Mouse (Mus musculus): ENCODE measurements around the gene Rnf114.
A peak's percentile ranks its signal among the peaks of the same experiment; 100 is the strongest.

Gene Rnf114

GRCm38 (mm10) chr2:167505127-167505526 lies 12.7 kb downstream of the Rnf114 start:
- DNase-seq (ENCODE audit: low spot score): no peak

- DNase-seq (ENCODE audit: low spot score): no peak
These were observed 14.3 kb downstream of the Rnf114 start for GRCm38 (mm10) chr2:167506546-167507260.

GRCm38 (mm10) chr2:167507719-167508385 lies 15.4 kb downstream of the Rnf114 start:
- no peak for DNase-seq (ENCODE audit: low spot score)

GRCm38 (mm10) chr2:167508569-167508968 lies 16.1 kb downstream of the Rnf114 start:
- DNase-seq (ENCODE audit: low spot score): no peak

- no peak for DNase-seq (ENCODE audit: low spot score)
These were observed 18.0 kb downstream of the Rnf114 start for GRCm38 (mm10) chr2:167510485-167510884.

- DNase-seq (ENCODE audit: low spot score): no peak
These were observed 19.9 kb downstream of the Rnf114 start for GRCm38 (mm10) chr2:167512365-167512764.

- no peak for DNase-seq (ENCODE audit: low spot score)
These were observed 20.5 kb downstream of the Rnf114 start for GRCm38 (mm10) chr2:167512970-167513369.

- no peak for DNase-seq (ENCODE audit: low spot score)
These were observed 22.2 kb downstream of the Rnf114 start for GRCm38 (mm10) chr2:167514641-167515040.

- no peak for DNase-seq (ENCODE audit: low spot score)
These were observed 23.2 kb downstream of the Rnf114 start for GRCm38 (mm10) chr2:167515688-167516087.

GRCm38 (mm10) chr2:167519606-167520252 lies 27.3 kb downstream of the Rnf114 start:
- DNase-seq (ENCODE audit: low spot score): no peak

- DNase-seq (ENCODE audit: low spot score): peak; percentile 74
These were observed 35.8 kb downstream of the Rnf114 start for GRCm38 (mm10) chr2:167528278-167528677.

GRCm38 (mm10) chr2:167529935-167530513 lies 37.6 kb downstream of the Rnf114 start:
- no peak for DNase-seq (ENCODE audit: low spot score)

GRCm38 (mm10) chr2:167530536-167530935 lies 38.1 kb downstream of the Rnf114 start:
- DNase-seq (ENCODE audit: low spot score): no peak

GRCm38 (mm10) chr2:167532131-167532530 lies 39.7 kb downstream of the Rnf114 start:
- peak; percentile 79 for DNase-seq (ENCODE audit: low spot score)

GRCm38 (mm10) chr2:167533880-167534279 lies 41.4 kb downstream of the Rnf114 start:
- no peak for DNase-seq (ENCODE audit: low spot score)

GRCm38 (mm10) chr2:167536320-167536945 lies 44.0 kb downstream of the Rnf114 start:
- no peak for DNase-seq (ENCODE audit: low spot score)

GRCm38 (mm10) chr2:167537476-167538297 lies 45.2 kb downstream of the Rnf114 start, which contains the start of gene Snai1:
Snai1 (plus strand) TSS chr2:167538195.
- peak; percentile 99 for DNase-seq (ENCODE audit: low spot score)

GRCm38 (mm10) chr2:167538671-167539306 lies 46.3 kb downstream of the Rnf114 start:
- peak; percentile 40 for DNase-seq (ENCODE audit: low spot score)

- no peak for DNase-seq (ENCODE audit: low spot score)
These were observed 47.4 kb downstream of the Rnf114 start for GRCm38 (mm10) chr2:167539536-167540476.

Data from embryo, embryonic 10.5 days (tissue).